ENCODE assay signal across 10 mouse cellular contexts in the genomic region with DNA sequence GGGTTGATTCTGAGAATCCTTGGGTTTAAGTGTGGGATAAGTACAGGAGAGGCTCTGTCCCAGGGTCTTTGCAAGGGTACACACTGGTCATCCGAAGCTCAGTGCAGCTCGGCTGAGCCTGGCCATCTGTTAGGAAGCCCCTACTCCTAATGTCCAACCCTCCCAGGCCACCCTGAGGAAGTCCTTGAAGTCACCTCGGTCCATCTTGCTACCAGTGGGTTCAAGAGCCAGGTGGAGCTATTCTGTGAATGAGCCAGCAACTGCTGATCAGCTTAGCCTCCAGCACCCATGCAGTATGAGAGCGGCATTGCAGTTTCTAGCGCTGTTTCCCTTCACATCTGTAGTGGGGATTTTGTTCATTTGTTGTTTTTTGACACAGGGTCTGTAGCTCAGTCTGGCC. TPM values are rescaled to one million over a fixed set of nuclear protein-coding genes. Genes with fewer than 3 reads are reported as not detected.
DNase-seq lines count a peak whose midpoint lies in the region; ATAC-seq and TF ChIP-seq lines count a peak whose summit lies in the region.
"Had no signal": no experiment of that assay in that cellular context is flagged by ENCODE, and none has a peak within 500 bp of the region (broad histone marks: within the 10 kb centered on the region; RNA-seq: fewer than 3 reads in every experiment).

No protein-coding gene starts in this region.

- peak; percentile 37 for TF ChIP-seq CTCF in forebrain, postnatal 0 days (IDR thresholded peaks at IDR 0.05; ENCODE audit: low read depth)

- H3K4me2 ChIP-seq in kidney, embryonic 16.5 days (replicated peaks; ENCODE audit: low read depth, low read length) = no peak overlapping the region
- H3K4me2 ChIP-seq in embryonic facial prominence, embryonic 11.5 days (ENCODE audit: low read depth, low read length) = no peak overlapping the region
- H3K4me2 ChIP-seq in forebrain, postnatal 0 days (ENCODE audit: low read depth) = no peak overlapping the region
- peak overlapping the region; percentile 26 for H3K4me2 ChIP-seq in midbrain, embryonic 14.5 days (ENCODE audit: low read length)

- H3K9me3 ChIP-seq in kidney, embryonic 16.5 days (ENCODE audit: low read length) = no peaks in the 10 kb centered on the region
- H3K9me3 ChIP-seq in embryonic facial prominence, embryonic 11.5 days (replicated peaks; ENCODE audit: control insufficient read depth, low read length) = no peaks in the 10 kb centered on the region
- no peaks in the 10 kb centered on the region for H3K9me3 ChIP-seq in forebrain, postnatal 0 days (ENCODE audit: low read length)
- no peaks in the 10 kb centered on the region for H3K9me3 ChIP-seq in midbrain, embryonic 14.5 days (ENCODE audit: control insufficient read depth, low read length)

- H3K4me1 ChIP-seq in kidney, embryonic 16.5 days (ENCODE audit: insufficient read depth, low read length) = peaks cover 49% of the 10 kb centered on the region
- peaks cover 30% of the 10 kb centered on the region for H3K4me1 ChIP-seq in embryonic facial prominence, embryonic 11.5 days (ENCODE audit: control insufficient read depth, insufficient read depth, low read length)
- H3K4me1 ChIP-seq in forebrain, postnatal 0 days (ENCODE audit: insufficient read depth) = peaks cover 20% of the 10 kb centered on the region
- peaks cover 61% of the 10 kb centered on the region for H3K4me1 ChIP-seq in midbrain, embryonic 14.5 days (ENCODE audit: control insufficient read depth, insufficient read depth, low read length)

- H3K4me3 ChIP-seq in kidney, embryonic 16.5 days (ENCODE audit: low read length) = no peak overlapping the region
- no peak overlapping the region for H3K4me3 ChIP-seq in embryonic facial prominence, embryonic 11.5 days (ENCODE audit: low read depth, low read length)
- no peak overlapping the region for H3K4me3 ChIP-seq in forebrain, postnatal 0 days (ENCODE audit: low read depth, low read length)
- no peak overlapping the region for H3K4me3 ChIP-seq in midbrain, embryonic 14.5 days (replicated peaks; ENCODE audit: low read depth, low read length)

- ATAC-seq in kidney, embryonic 16.5 days (ENCODE audit: low FRiP score, low TSS enrichment) = no peak
- no peak for ATAC-seq in embryonic facial prominence, embryonic 11.5 days (replicated peaks; ENCODE audit: insufficient number of reproducible peaks, low FRiP score, low TSS enrichment, low read depth)
- no peak for ATAC-seq in forebrain, postnatal 0 days
- no peak for ATAC-seq in midbrain, embryonic 14.5 days (ENCODE audit: low FRiP score, low TSS enrichment)

- peak overlapping the region; percentile 31; the same call in 1 of the 2 replicates for H3K27ac ChIP-seq in kidney, embryonic 16.5 days (ENCODE audit: low read length)
- H3K27ac ChIP-seq in embryonic facial prominence, embryonic 11.5 days (replicated peaks; ENCODE audit: low read depth, low read length) = no peak overlapping the region; the same call in 1 of the 2 replicates
- H3K27ac ChIP-seq in forebrain, postnatal 0 days (ENCODE audit: low read depth, low read length) = peak overlapping the region; percentile 66
- peak overlapping the region; percentile 58 for H3K27ac ChIP-seq in midbrain, embryonic 14.5 days (replicated peaks; ENCODE audit: low read depth, low read length)

- no peak overlapping the region for H3K9ac ChIP-seq in kidney, embryonic 16.5 days (replicated peaks; ENCODE audit: low read length)
- H3K9ac ChIP-seq in embryonic facial prominence, embryonic 11.5 days (replicated peaks; ENCODE audit: low read length) = no peak overlapping the region
- H3K9ac ChIP-seq in forebrain, postnatal 0 days = no peak overlapping the region
- 0 out of 2 replicates have a peak overlapping the region, but pooled peaks have one; percentile 9 for H3K9ac ChIP-seq in midbrain, embryonic 14.5 days (replicated peaks; ENCODE audit: low read length)

- peaks cover 34% of the 10 kb centered on the region for H3K36me3 ChIP-seq in kidney, embryonic 16.5 days (ENCODE audit: insufficient read depth, low read length)
- H3K36me3 ChIP-seq in embryonic facial prominence, embryonic 11.5 days (replicated peaks; ENCODE audit: control insufficient read depth, insufficient read depth, low read depth, low read length) = peaks cover 24% of the 10 kb centered on the region
- peaks cover 47% of the 10 kb centered on the region for H3K36me3 ChIP-seq in forebrain, postnatal 0 days (ENCODE audit: insufficient read depth)
- peaks cover 62% of the 10 kb centered on the region for H3K36me3 ChIP-seq in midbrain, embryonic 14.5 days (ENCODE audit: control insufficient read depth, insufficient read depth, low read length)

- H3K27me3 ChIP-seq in kidney, embryonic 16.5 days (ENCODE audit: insufficient read depth, low read length) = no peaks in the 10 kb centered on the region
- no peaks in the 10 kb centered on the region for H3K27me3 ChIP-seq in embryonic facial prominence, embryonic 11.5 days (ENCODE audit: control insufficient read depth, insufficient read depth, low read length)
- H3K27me3 ChIP-seq in forebrain, postnatal 0 days (ENCODE audit: insufficient read depth, low read length) = no peaks in the 10 kb centered on the region
- no peaks in the 10 kb centered on the region for H3K27me3 ChIP-seq in midbrain, embryonic 14.5 days (ENCODE audit: control insufficient read depth, insufficient read depth, low read length)

- DNase-seq in kidney, adult 9 months = no peak
- DNase-seq in embryonic facial prominence, embryonic 11.5 days (ENCODE audit: low spot score) = peak; percentile 22
- no peak for DNase-seq in forebrain, postnatal 0 days
- peak; percentile 45 for DNase-seq in midbrain, embryonic 14.5 days
- DNase-seq in layer of hippocampus, postnatal 36 days = no peak
- no peak for DNase-seq in left cerebral cortex, postnatal 4 days
- DNase-seq: cerebellum, adult 8-10 months had no signal

- 58% methylated on average over 5 of the region's 5 CpGs for WGBS in kidney, embryonic 16.5 days
- 49% methylated on average over 5 of the region's 5 CpGs for WGBS in embryonic facial prominence, embryonic 11.5 days
- 48% methylated on average over 5 of the region's 5 CpGs for WGBS in forebrain, postnatal 0 days
- WGBS in midbrain, embryonic 14.5 days = 43% methylated on average over 5 of the region's 5 CpGs

- intact Hi-C loops in left cerebral cortex, postnatal 4 days (cut with DNase I) = no loop called here

RNA-seq across cellular contexts. Expression of gene Mex3a, which starts 7.9 kb away (rescaled TPM):
- 18.6 and 20.7 TPM in 2 replicates for polyA plus RNA-seq in kidney, embryonic 16.5 days (2015; fragmentation: Nextera tagmentation; extraction: Ambion mirVana)
- polyA plus RNA-seq in embryonic facial prominence, embryonic 11.5 days (2014; fragmentation: Nextera tagmentation; extraction: Ambion mirVana) = 40.1 and 41.0 TPM in 2 replicates
- total RNA-seq in forebrain, postnatal 0 days (2014; rRNA removed) = 64.5 and 71.9 TPM in 2 replicates
- polyA plus RNA-seq in forebrain, postnatal 0 days (2015; fragmentation: Nextera tagmentation; extraction: Ambion mirVana) = 16.2 and 20.5 TPM in 2 replicates
- 50.8 and 51.8 TPM in 2 replicates for polyA plus RNA-seq in midbrain, embryonic 14.5 days (2014; fragmentation: Nextera tagmentation; extraction: Ambion mirVana)
- 1 to 10 TPM; 4.0 to 4.4 TPM for total RNA-seq in layer of hippocampus, postnatal 36 days (2021)
- total RNA-seq in left cerebral cortex, postnatal 4 days (2021) = 10 to 100 TPM; 80.5 to 87.8 TPM

RNA-seq across cellular contexts. Expression of gene Rab25, which starts 8.0 kb away (rescaled TPM):
- polyA plus RNA-seq in kidney, embryonic 16.5 days (2015; fragmentation: Nextera tagmentation; extraction: Ambion mirVana) = 17.3 and 23.9 TPM in 2 replicates
- 3.7 and 4.0 TPM in 2 replicates for polyA plus RNA-seq in embryonic facial prominence, embryonic 11.5 days (2014; fragmentation: Nextera tagmentation; extraction: Ambion mirVana)
- total RNA-seq in forebrain, postnatal 0 days (2014; rRNA removed) = not detected in 2 replicates
- 0.33 TPM in 1 of 2 replicates, not detected in the other for polyA plus RNA-seq in forebrain, postnatal 0 days (2015; fragmentation: Nextera tagmentation; extraction: Ambion mirVana)
- polyA plus RNA-seq in midbrain, embryonic 14.5 days (2014; fragmentation: Nextera tagmentation; extraction: Ambion mirVana) = not detected in 2 replicates
- total RNA-seq in layer of hippocampus, postnatal 36 days (2021) = under 1 TPM in 1 of 2 experiments, not detected in 1; 0.63 TPM
- total RNA-seq in left cerebral cortex, postnatal 4 days (2021) = under 1 TPM in 1 of 2 experiments, not detected in 1; 0.83 TPM
- total RNA-seq: adrenal gland, adult 18-20 months; left cerebral cortex, postnatal 36 days had no signal

RNA-seq across cellular contexts. Expression of gene Lamtor2, which starts 12.8 kb away (rescaled TPM):
- 189 and 207 TPM in 2 replicates for polyA plus RNA-seq in kidney, embryonic 16.5 days (2015; fragmentation: Nextera tagmentation; extraction: Ambion mirVana)
- 77.4 and 82.0 TPM in 2 replicates for polyA plus RNA-seq in embryonic facial prominence, embryonic 11.5 days (2014; fragmentation: Nextera tagmentation; extraction: Ambion mirVana)
- total RNA-seq in forebrain, postnatal 0 days (2014; rRNA removed) = 52.2 and 55.5 TPM in 2 replicates
- polyA plus RNA-seq in forebrain, postnatal 0 days (2015; fragmentation: Nextera tagmentation; extraction: Ambion mirVana) = 186 and 202 TPM in 2 replicates
- polyA plus RNA-seq in midbrain, embryonic 14.5 days (2014; fragmentation: Nextera tagmentation; extraction: Ambion mirVana) = 93.4 and 154 TPM in 2 replicates
- 100 to 1,000 TPM in 1 of 2 experiments, 10 to 100 TPM in 1; 91.0 to 111 TPM for total RNA-seq in layer of hippocampus, postnatal 36 days (2021)
- 100 to 1,000 TPM; 106 to 120 TPM for total RNA-seq in left cerebral cortex, postnatal 4 days (2021)

RNA-seq across cellular contexts. Expression of gene Ubqln4, which starts 13.5 kb away (rescaled TPM):
- 52.7 and 57.8 TPM in 2 replicates for polyA plus RNA-seq in kidney, embryonic 16.5 days (2015; fragmentation: Nextera tagmentation; extraction: Ambion mirVana)
- polyA plus RNA-seq in embryonic facial prominence, embryonic 11.5 days (2014; fragmentation: Nextera tagmentation; extraction: Ambion mirVana) = 62.1 and 73.3 TPM in 2 replicates
- 102 and 116 TPM in 2 replicates for total RNA-seq in forebrain, postnatal 0 days (2014; rRNA removed)
- polyA plus RNA-seq in forebrain, postnatal 0 days (2015; fragmentation: Nextera tagmentation; extraction: Ambion mirVana) = 29.3 and 30.8 TPM in 2 replicates
- polyA plus RNA-seq in midbrain, embryonic 14.5 days (2014; fragmentation: Nextera tagmentation; extraction: Ambion mirVana) = 42.4 and 47.8 TPM in 2 replicates
- total RNA-seq in layer of hippocampus, postnatal 36 days (2021) = 100 to 1,000 TPM; 109 to 111 TPM
- total RNA-seq in left cerebral cortex, postnatal 4 days (2021) = 100 to 1,000 TPM in 1 of 2 experiments, 10 to 100 TPM in 1; 97.5 to 105 TPM

RNA-seq across cellular contexts. Expression of gene Lmna, which starts 30.3 kb away (rescaled TPM):
- polyA plus RNA-seq in kidney, embryonic 16.5 days (2015; fragmentation: Nextera tagmentation; extraction: Ambion mirVana) = 89.9 and 100 TPM in 2 replicates
- 28.7 and 30.5 TPM in 2 replicates for polyA plus RNA-seq in embryonic facial prominence, embryonic 11.5 days (2014; fragmentation: Nextera tagmentation; extraction: Ambion mirVana)
- total RNA-seq in forebrain, postnatal 0 days (2014; rRNA removed) = 49.4 and 71.3 TPM in 2 replicates
- 51.4 and 52.9 TPM in 2 replicates for polyA plus RNA-seq in forebrain, postnatal 0 days (2015; fragmentation: Nextera tagmentation; extraction: Ambion mirVana)
- polyA plus RNA-seq in midbrain, embryonic 14.5 days (2014; fragmentation: Nextera tagmentation; extraction: Ambion mirVana) = 31.0 and 34.3 TPM in 2 replicates
- 10 to 100 TPM; 32.6 to 34.3 TPM for total RNA-seq in layer of hippocampus, postnatal 36 days (2021)
- 10 to 100 TPM; 35.3 to 37.7 TPM for total RNA-seq in left cerebral cortex, postnatal 4 days (2021)

Comparison
In these comparisons a context has a peak if more than half of its experiments do, and no peak if none do; other contexts are left out.
1. DNase-seq: peak in embryonic facial prominence, embryonic 11.5 days (single experiment) and midbrain, embryonic 14.5 days (single experiment); none in kidney, adult 9 months (single experiment), forebrain, postnatal 0 days (single experiment), layer of hippocampus, postnatal 36 days (0 of 2) and left cerebral cortex, postnatal 4 days (single experiment).